Mouse (Mus musculus): Measurements from ENCODE around the gene Shisal2a.

- no peak for TF ChIP-seq CTCF (IDR thresholded peaks at IDR 0.05; ENCODE audit: control insufficient read depth, insufficient read depth, insufficient replicate concordance, low read depth, low read length)
- TF ChIP-seq POLR2A (IDR thresholded peaks at IDR 0.05; ENCODE audit: control insufficient read depth, low read depth, low read length) = no peak
Measured at GRCm38 (mm10) chr4:108372166-108372565, 11.0 kb downstream of the Shisal2a start.
